Mouse (Mus musculus): ENCODE data around the gene Nnat. TPM values are rescaled to one million over a fixed set of nuclear protein-coding genes. Genes with fewer than 3 reads are reported as not detected.

The Nnat gene
- polyA plus RNA-seq, 1 experiment from 2014 or later = 227 TPM

DNA sequence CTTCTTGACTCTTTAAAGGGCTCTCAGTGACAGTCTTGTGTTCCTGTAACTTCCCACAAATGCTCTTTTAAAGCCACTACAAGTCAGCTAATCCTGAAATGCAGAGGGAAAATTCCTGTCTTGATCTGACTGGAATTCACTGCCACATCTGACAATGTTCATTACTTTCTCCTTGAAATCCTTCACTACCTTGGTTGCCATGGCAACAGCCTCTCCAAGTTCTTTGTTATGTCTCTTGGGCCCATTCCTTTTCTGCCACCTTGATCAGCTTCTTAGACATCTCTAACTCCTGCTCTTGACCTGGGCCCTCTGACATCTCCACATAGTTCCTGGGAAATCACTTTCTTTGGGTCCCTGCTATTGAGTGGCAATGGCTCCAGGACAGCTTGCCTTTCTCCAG, 13.2 kb upstream of the Nnat start:
- H3K4me3 ChIP-seq (ENCODE audit: low read length) = no peak overlapping the region
- H3K4me2 ChIP-seq (replicated peaks; ENCODE audit: low read depth, low read length) = no peak overlapping the region
- no peak overlapping the region for H3K27ac ChIP-seq (ENCODE audit: low read length)
- H3K9me3 ChIP-seq (ENCODE audit: low read length) = no peaks in the 10 kb centered on the region
- no peaks in the 10 kb centered on the region for H3K4me1 ChIP-seq (ENCODE audit: insufficient read depth, low read length)
- H3K9ac ChIP-seq (replicated peaks; ENCODE audit: low read length) = no peak overlapping the region
- no peak for ATAC-seq (ENCODE audit: low FRiP score, low TSS enrichment)
- peaks cover 16% of the 10 kb centered on the region for H3K36me3 ChIP-seq (ENCODE audit: insufficient read depth, low read length)
- no peaks in the 10 kb centered on the region for H3K27me3 ChIP-seq (ENCODE audit: insufficient read depth, low read length)

DNA sequence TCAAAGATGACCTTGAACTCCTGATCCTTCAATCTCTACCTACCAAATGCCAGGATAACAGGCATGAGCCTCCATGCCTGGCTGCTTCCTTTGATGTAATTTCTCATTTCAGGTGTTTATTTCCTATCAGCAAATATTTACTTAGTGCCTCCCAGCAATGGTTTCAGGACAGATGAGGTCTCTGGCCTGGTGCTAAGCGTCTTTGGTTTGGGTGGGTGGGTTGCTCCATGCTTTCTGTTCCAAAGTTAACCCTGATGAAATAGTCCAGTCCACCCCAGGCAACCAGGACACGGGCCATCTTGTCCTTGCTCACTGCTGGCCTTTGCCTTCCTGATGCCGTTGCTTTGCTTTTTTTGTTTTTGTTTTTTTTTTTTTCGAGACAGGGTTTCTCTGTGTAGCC, 9.6 kb upstream of the Nnat start:
- H3K4me3 ChIP-seq (ENCODE audit: low read length) = no peak overlapping the region
- H3K4me2 ChIP-seq (replicated peaks; ENCODE audit: low read depth, low read length) = no peak overlapping the region
- H3K27ac ChIP-seq (ENCODE audit: low read length) = no peak overlapping the region
- WGBS = 74% methylated on average over 4 of the region's 4 CpGs
- no peak overlapping the region for H3K9ac ChIP-seq (replicated peaks; ENCODE audit: low read length)
- H3K9me3 ChIP-seq (ENCODE audit: low read length) = no peaks in the 10 kb centered on the region
- H3K4me1 ChIP-seq (ENCODE audit: insufficient read depth, low read length) = peaks cover 13% of the 10 kb centered on the region; the same call in 1 of the 2 replicates
- H3K27me3 ChIP-seq (ENCODE audit: insufficient read depth, low read length) = no peaks in the 10 kb centered on the region
- no peak for ATAC-seq (ENCODE audit: low FRiP score, low TSS enrichment)
- peaks cover 12% of the 10 kb centered on the region for H3K36me3 ChIP-seq (ENCODE audit: insufficient read depth, low read length)

DNA sequence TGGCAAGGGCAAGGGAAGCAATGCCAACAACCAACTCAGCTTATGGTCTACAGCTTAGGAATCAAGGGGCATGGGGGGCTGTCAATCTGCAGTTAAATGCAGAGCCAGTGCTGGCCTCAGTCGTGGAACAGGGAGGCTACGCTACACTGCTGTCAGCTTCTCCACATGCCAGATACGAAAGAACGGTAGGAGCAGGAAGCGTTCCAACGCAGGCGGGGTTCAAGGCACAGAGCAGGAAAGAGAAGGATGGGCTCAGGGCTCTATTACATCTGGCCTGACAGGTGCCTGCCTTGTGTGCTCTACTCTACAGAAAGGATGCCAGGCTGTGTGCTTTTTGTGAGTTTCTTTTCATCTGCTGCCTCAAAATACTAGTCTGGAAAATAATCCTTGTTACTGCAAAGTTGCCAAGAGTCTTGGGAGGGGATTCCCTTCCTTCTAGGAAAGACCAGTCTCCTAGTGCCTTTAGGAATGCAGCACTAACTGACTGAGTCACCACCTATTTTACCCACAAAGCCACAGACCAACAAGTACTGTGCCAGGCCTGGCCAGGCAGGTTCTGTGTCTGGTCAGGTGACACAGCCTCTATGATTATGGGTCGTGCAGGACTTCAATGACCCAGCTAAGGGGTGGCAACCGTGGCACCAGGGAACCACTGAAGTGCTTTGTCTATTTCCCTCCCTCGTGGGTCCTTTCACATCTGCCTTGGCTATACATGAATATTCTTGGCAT, 7.6 kb upstream of the Nnat start:
- ATAC-seq (ENCODE audit: low FRiP score, low TSS enrichment) = no peak
- Histone ChIP-seq H3K27ac (ENCODE audit: low read length) (no peak overlapping the region), H3K9ac (replicated peaks; ENCODE audit: low read length) (no peak overlapping the region), H3K9me3 (ENCODE audit: low read length) (no peaks in the 10 kb centered on the region), H3K4me2 (replicated peaks; ENCODE audit: low read depth, low read length) (no peak overlapping the region), H3K4me3 (ENCODE audit: low read length) (no peak overlapping the region), H3K36me3 (ENCODE audit: insufficient read depth, low read length) (peaks cover 11% of the 10 kb centered on the region), H3K27me3 (ENCODE audit: insufficient read depth, low read length) (no peaks in the 10 kb centered on the region), H3K4me1 (ENCODE audit: insufficient read depth, low read length) (peaks cover 18% of the 10 kb centered on the region)
- WGBS = 72% methylated on average over 10 of the region's 10 CpGs

DNA sequence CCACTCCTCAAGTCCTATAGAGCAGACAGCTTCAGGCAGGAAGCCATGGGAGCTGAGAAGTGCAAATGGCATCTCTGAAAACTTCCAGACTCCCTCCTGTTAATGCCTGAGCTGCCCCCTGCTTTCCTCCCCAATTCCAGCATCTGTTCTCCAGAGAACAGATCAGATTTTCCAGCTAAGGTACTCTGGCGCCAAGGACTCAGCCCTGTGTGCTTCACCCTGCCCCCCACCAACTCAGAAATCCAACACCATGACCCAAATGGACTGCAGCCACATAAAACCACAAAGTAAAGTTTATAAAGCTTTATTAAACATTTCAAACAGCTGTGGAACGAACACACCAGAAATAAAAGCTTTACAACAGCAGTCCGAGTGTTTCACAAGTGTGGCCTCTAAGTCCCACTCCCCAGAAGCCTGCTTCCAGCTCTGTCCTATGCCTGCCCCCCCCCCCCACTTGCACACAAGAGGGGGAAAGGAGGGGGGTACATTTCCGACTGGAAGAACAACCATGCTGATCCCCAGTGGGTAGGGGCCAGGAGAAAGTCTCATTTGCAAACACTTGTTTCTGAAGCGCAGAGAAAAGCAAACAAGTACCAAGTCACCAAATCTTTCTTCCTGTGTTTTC, 3.7 kb upstream of the Nnat start:
- no peak overlapping the region for H3K27ac ChIP-seq (ENCODE audit: low read length)
- H3K9ac ChIP-seq (replicated peaks; ENCODE audit: low read length) = no peak overlapping the region
- H3K4me2 ChIP-seq (replicated peaks; ENCODE audit: low read depth, low read length) = no peak overlapping the region
- peaks cover 29% of the 10 kb centered on the region for H3K9me3 ChIP-seq (ENCODE audit: low read length)
- ATAC-seq (ENCODE audit: low FRiP score, low TSS enrichment) = no peak
- no peaks in the 10 kb centered on the region for H3K27me3 ChIP-seq (ENCODE audit: insufficient read depth, low read length)
- peaks cover 37% of the 10 kb centered on the region for H3K36me3 ChIP-seq (ENCODE audit: insufficient read depth, low read length)
- 53% methylated on average over 5 of the region's 5 CpGs for WGBS
- no peak overlapping the region for H3K4me3 ChIP-seq (ENCODE audit: low read length)
- peaks cover 18% of the 10 kb centered on the region for H3K4me1 ChIP-seq (ENCODE audit: insufficient read depth, low read length)

DNA sequence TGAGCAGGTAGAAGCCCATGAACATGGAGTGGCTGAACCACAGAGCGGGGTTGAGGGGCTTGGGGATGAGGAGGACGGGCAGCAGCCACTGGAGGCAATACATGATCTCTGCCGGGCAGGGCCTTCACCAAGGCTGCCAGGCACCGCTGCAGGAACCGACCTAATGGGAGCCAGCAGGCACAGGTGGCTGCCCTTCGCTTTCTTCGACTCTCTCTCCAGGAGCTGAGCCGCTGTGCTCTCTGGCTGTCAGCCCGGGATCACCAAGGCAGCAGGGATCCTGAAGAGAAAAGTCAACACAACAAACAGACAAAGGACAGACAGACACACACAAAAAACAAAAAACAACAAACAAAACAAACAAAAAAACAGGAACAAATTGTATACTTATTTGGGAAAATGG, 1.8 kb upstream of the Nnat start:
- Histone ChIP-seq H3K27ac (ENCODE audit: low read length) (no peak overlapping the region), H3K4me3 (ENCODE audit: low read length) (no peak overlapping the region), H3K36me3 (ENCODE audit: insufficient read depth, low read length) (peaks cover 52% of the 10 kb centered on the region), H3K4me1 (ENCODE audit: insufficient read depth, low read length) (peaks cover 22% of the 10 kb centered on the region), H3K9me3 (ENCODE audit: low read length) (peaks cover 35% of the 10 kb centered on the region), H3K4me2 (replicated peaks; ENCODE audit: low read depth, low read length) (no peak overlapping the region), H3K9ac (replicated peaks; ENCODE audit: low read length) (no peak overlapping the region), H3K27me3 (ENCODE audit: insufficient read depth, low read length) (no peaks in the 10 kb centered on the region)
- ATAC-seq (ENCODE audit: low FRiP score, low TSS enrichment) = no peak
- WGBS = 79% methylated on average over 9 of the region's 9 CpGs

DNA sequence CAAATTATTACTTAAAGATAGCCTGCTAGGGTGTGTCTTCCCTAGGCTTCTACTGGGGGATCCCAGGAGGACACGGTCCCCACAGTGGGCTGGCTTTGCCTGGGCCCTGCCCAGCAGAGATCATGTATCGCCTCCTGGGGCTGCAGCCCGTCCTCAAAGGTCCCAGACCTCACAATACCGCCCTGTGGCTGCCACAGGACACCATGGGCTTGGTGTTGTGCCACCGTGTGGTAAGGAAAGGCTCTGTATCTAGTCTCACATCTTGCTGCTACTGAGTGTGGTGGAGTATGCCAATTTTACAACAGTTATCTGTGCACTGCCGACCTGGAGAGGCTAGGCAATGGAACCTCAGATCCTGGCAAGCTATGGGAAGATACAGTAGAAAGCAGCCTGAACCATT, 1.4 kb upstream of the Nnat start:
- no peak overlapping the region for H3K4me2 ChIP-seq (replicated peaks; ENCODE audit: low read depth, low read length)
- WGBS = 67% methylated on average over 6 of the region's 6 CpGs
- H3K36me3 ChIP-seq (ENCODE audit: insufficient read depth, low read length) = peaks cover 55% of the 10 kb centered on the region

DNA sequence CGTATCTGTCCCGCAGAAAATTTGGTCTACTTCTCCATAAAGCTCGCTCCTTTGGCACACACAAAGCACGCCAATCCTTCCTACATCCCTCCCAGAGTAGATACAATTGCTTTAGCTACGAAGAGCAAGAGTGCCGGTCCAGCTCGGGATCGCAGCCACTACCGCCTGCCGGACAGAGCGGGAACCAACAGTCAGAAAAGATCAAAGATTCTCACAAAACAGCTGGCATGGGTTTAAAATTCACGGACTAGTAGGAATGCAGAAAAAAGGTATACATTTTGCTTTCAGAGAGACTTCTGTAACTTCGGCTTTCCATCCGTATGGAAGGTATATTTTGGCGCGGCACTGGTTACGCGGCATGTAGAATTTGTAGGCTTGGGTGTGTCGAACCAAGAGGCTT, 438 bp upstream of the Nnat start:
- 55% methylated on average over 19 of the region's 19 CpGs for WGBS

More for the DNA sequence above, 1.4 kb upstream of the Nnat start:
- no peak overlapping the region for H3K27ac ChIP-seq (ENCODE audit: low read length)
- H3K9ac ChIP-seq (replicated peaks; ENCODE audit: low read length) = no peak overlapping the region
- ATAC-seq (ENCODE audit: low FRiP score, low TSS enrichment) = no peak
- H3K9me3 ChIP-seq (ENCODE audit: low read length) = peaks cover 35% of the 10 kb centered on the region
- no peak overlapping the region for H3K4me3 ChIP-seq (ENCODE audit: low read length)
- peaks cover 22% of the 10 kb centered on the region for H3K4me1 ChIP-seq (ENCODE audit: insufficient read depth, low read length)
- no peaks in the 10 kb centered on the region for H3K27me3 ChIP-seq (ENCODE audit: insufficient read depth, low read length)

DNA sequence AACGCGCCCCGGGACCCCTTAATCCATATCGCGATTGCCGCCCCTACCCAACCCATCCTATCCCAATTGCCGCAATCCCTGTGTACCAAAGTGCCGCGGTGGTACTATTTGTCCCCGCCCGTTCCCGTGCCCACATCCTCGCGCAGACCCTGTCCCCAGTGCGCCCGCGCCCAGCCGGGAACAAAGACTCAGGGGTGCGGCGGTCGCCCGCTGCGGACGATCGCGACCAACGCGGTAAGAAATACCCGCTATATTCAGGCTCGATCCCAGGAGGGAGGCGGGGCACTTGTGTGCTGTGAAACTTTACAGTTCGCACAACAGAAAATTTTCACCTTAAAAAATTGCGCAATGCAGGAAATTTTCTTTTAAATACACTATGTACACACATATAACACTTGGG, 424 bp downstream of the Nnat start:
- H3K4me3 ChIP-seq (ENCODE audit: low read length) = peak overlapping the region; percentile 47
- H3K27ac ChIP-seq (ENCODE audit: low read length) = no peak overlapping the region
- H3K4me1 ChIP-seq (ENCODE audit: insufficient read depth, low read length) = peaks cover 19% of the 10 kb centered on the region
- H3K9ac ChIP-seq (replicated peaks; ENCODE audit: low read length) = peak overlapping the region; percentile 60
- 53% methylated on average over 33 of the region's 33 CpGs for WGBS
- H3K9me3 ChIP-seq (ENCODE audit: low read length) = peaks cover 35% of the 10 kb centered on the region
- H3K4me2 ChIP-seq (replicated peaks; ENCODE audit: low read depth, low read length) = peak overlapping the region; percentile 60
- 0 out of 2 replicates have a peak, but pooled peaks have one; percentile 1 for ATAC-seq (ENCODE audit: low FRiP score, low TSS enrichment)
- H3K27me3 ChIP-seq (ENCODE audit: insufficient read depth, low read length) = no peaks in the 10 kb centered on the region
- peaks cover 57% of the 10 kb centered on the region for H3K36me3 ChIP-seq (ENCODE audit: insufficient read depth, low read length)

More for the DNA sequence above, 438 bp upstream of the Nnat start:
- Histone ChIP-seq H3K9ac (replicated peaks; ENCODE audit: low read length) (peak overlapping the region; percentile 60), H3K4me2 (replicated peaks; ENCODE audit: low read depth, low read length) (peak overlapping the region; percentile 60), H3K27me3 (ENCODE audit: insufficient read depth, low read length) (no peaks in the 10 kb centered on the region), H3K36me3 (ENCODE audit: insufficient read depth, low read length) (peaks cover 57% of the 10 kb centered on the region), H3K4me1 (ENCODE audit: insufficient read depth, low read length) (peaks cover 14% of the 10 kb centered on the region), H3K27ac (ENCODE audit: low read length) (no peak overlapping the region), H3K4me3 (ENCODE audit: low read length) (peak overlapping the region; percentile 47), H3K9me3 (ENCODE audit: low read length) (peaks cover 35% of the 10 kb centered on the region)
- ATAC-seq (ENCODE audit: low FRiP score, low TSS enrichment) = no peak

DNA sequence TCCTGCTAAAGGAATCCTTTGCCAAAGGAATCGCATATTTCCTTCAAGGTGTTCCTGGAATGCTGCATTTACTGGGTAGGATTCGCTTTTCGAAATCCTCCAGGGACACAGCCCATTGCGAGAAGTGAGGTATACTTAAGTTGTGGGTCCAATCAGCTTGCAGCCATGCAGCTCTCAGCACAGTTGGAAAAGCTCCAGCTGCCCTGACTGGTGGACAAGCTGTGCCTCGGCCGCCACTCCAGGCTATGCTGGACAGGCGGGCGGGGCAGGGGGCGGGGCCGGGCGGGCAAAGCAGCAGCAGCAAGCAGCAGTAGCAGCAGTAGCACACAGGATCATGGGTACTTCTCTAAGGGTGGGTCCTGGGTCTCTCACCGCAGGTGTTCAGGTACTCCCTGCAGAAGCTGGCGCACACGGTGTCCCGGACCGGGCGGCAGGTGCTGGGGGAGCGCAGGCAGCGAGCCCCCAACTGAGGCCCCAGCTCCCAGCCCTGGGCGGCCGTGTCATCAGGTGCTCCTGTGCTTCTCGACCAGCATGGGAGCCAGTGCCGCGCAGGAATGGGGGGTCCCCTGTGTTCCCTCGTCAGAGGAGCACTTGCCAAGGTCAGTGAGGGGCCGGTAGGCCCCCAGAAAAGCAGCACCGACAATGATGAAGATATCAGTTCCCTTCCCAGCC, 1.4 kb downstream of the Nnat start:
- WGBS = 55% methylated on average over 27 of the region's 27 CpGs
- Histone ChIP-seq H3K27me3 (ENCODE audit: insufficient read depth, low read length) (no peaks in the 10 kb centered on the region), H3K9me3 (ENCODE audit: low read length) (peaks cover 35% of the 10 kb centered on the region), H3K4me2 (replicated peaks; ENCODE audit: low read depth, low read length) (peak overlapping the region; percentile 60), H3K4me1 (ENCODE audit: insufficient read depth, low read length) (peaks cover 15% of the 10 kb centered on the region), H3K27ac (ENCODE audit: low read length) (no peak overlapping the region), H3K36me3 (ENCODE audit: insufficient read depth, low read length) (peaks cover 54% of the 10 kb centered on the region), H3K4me3 (ENCODE audit: low read length) (peak overlapping the region; percentile 34), H3K9ac (replicated peaks; ENCODE audit: low read length) (peak overlapping the region; percentile 53; the same call in 1 of the 2 replicates)
- ATAC-seq (ENCODE audit: low FRiP score, low TSS enrichment) = peak; percentile 86

DNA sequence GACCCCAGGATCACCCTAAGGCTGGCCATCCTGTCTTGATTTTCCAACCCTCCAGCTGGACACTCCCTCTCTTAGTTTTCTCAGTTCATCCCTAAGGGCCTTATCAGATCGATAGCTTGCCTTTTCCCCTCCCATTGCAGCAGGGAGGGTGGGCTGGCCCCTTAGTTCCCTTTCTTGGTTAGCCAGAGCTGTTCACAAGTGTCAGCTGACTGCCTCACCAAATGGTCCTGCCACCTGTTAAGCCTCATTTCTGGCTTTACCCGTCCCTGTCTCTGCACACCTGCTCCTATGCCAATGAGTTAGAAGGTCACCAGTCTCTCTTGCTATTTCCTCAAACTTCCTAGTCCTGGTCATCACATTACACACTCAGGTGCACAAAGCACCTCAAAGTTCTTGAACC, 3.2 kb downstream of the Nnat start:
- H3K4me1 ChIP-seq (ENCODE audit: insufficient read depth, low read length) = peaks cover 23% of the 10 kb centered on the region
- H3K9me3 ChIP-seq (ENCODE audit: low read length) = peaks cover 32% of the 10 kb centered on the region
- no peak overlapping the region for H3K9ac ChIP-seq (replicated peaks; ENCODE audit: low read length)
- 59% methylated on average over 2 of the region's 2 CpGs for WGBS
- H3K4me3 ChIP-seq (ENCODE audit: low read length) = no peak overlapping the region
- peaks cover 45% of the 10 kb centered on the region for H3K36me3 ChIP-seq (ENCODE audit: insufficient read depth, low read length)
- H3K27ac ChIP-seq (ENCODE audit: low read length) = no peak overlapping the region
- no peak for ATAC-seq (ENCODE audit: low FRiP score, low TSS enrichment)
- H3K4me2 ChIP-seq (replicated peaks; ENCODE audit: low read depth, low read length) = no peak overlapping the region
- no peaks in the 10 kb centered on the region for H3K27me3 ChIP-seq (ENCODE audit: insufficient read depth, low read length)
